Mouse (Mus musculus) cerebellum, adult 2 months (tissue): ENCODE measurements around the gene Brap.

ENCODE experiments used
- CTCF ChIP-seq: fragments of 200-500 bp; IDR thresholded peaks from 2 replicates; pipeline ENCODE4 v1.5.1; 2011; ENCODE audit warnings: low read depth, mild to moderate bottlenecking, control low read depth, low read length, moderate library complexity, borderline replicate concordance; ENCODE audit not compliant: insufficient read depth
- POLR2A ChIP-seq: fragments of 200-500 bp; IDR thresholded peaks from 2 replicates; pipeline ENCODE4 v1.6.1; 2011; ENCODE audit warnings: low read length, control low read depth, borderline replicate concordance; ENCODE audit not compliant: insufficient read depth

GRCm38 (mm10) chr5:121654526-121654925 lies 5.8 kb upstream of the Brap start:
- TF ChIP-seq CTCF (no peak), POLR2A (no peak)
